Mouse (Mus musculus): ENCODE data around the gene Zfp598. TPM values are rescaled to one million over a fixed set of nuclear protein-coding genes. Genes with fewer than 3 reads are reported as not detected.

Zfp598 gene
- polyA plus RNA-seq, 1 experiment from 2014 or later, result 21.2 TPM

Other genes with a start within 250 kb of the Zfp598 start
- 209 and 215 TPM in 2 replicates for gene Eci1, start 243.0 kb upstream of the Zfp598 start, polyA plus RNA-seq (2016; fragmentation: Nextera tagmentation; extraction: Ambion mirVana)
- 2.3 and 2.4 TPM in 2 replicates for gene Dnase1l2, start 226.6 kb upstream of the Zfp598 start, polyA plus RNA-seq (2016; fragmentation: Nextera tagmentation; extraction: Ambion mirVana)
- 22.2 and 22.5 TPM in 2 replicates for gene E4f1, start 199.4 kb upstream of the Zfp598 start, polyA plus RNA-seq (2016; fragmentation: Nextera tagmentation; extraction: Ambion mirVana)
- 71.9 and 73.7 TPM in 2 replicates for gene Pgp, start 199.3 kb upstream of the Zfp598 start, polyA plus RNA-seq (2016; fragmentation: Nextera tagmentation; extraction: Ambion mirVana)
- not detected in 2 replicates for gene Bricd5, start 195.8 kb upstream of the Zfp598 start, polyA plus RNA-seq (2016; fragmentation: Nextera tagmentation; extraction: Ambion mirVana)
- 17.8 and 20.5 TPM in 2 replicates for gene Mlst8, start 190.6 kb upstream of the Zfp598 start, polyA plus RNA-seq (2016; fragmentation: Nextera tagmentation; extraction: Ambion mirVana)
- gene Caskin1, start 181.1 kb upstream of the Zfp598 start, polyA plus RNA-seq (2016; fragmentation: Nextera tagmentation; extraction: Ambion mirVana), result 0.64 and 0.77 TPM in 2 replicates
- 71.8 and 81.4 TPM in 2 replicates for gene Traf7, start 141.7 kb upstream of the Zfp598 start, polyA plus RNA-seq (2016; fragmentation: Nextera tagmentation; extraction: Ambion mirVana)
- gene Rab26, start 135.5 kb upstream of the Zfp598 start, polyA plus RNA-seq (2016; fragmentation: Nextera tagmentation; extraction: Ambion mirVana), result 1.2 TPM in 2 replicates
- gene Pkd1, start 119.9 kb upstream of the Zfp598 start, polyA plus RNA-seq (2016; fragmentation: Nextera tagmentation; extraction: Ambion mirVana), result 18.1 and 18.9 TPM in 2 replicates
- gene Tsc2, start 37.1 kb upstream of the Zfp598 start, polyA plus RNA-seq (2016; fragmentation: Nextera tagmentation; extraction: Ambion mirVana), result 66.5 and 74.6 TPM in 2 replicates
- 7.8 and 8.3 TPM in 2 replicates for gene Nthl1, start 37.0 kb upstream of the Zfp598 start, polyA plus RNA-seq (2016; fragmentation: Nextera tagmentation; extraction: Ambion mirVana)
- 56.6 and 59.7 TPM in 2 replicates for gene Slc9a3r2, start 19.4 kb upstream of the Zfp598 start, polyA plus RNA-seq (2016; fragmentation: Nextera tagmentation; extraction: Ambion mirVana)
- gene Npw, start 11.2 kb upstream of the Zfp598 start, polyA plus RNA-seq (2016; fragmentation: Nextera tagmentation; extraction: Ambion mirVana), result not detected in 2 replicates
- gene Syngr3, start 20.3 kb downstream of the Zfp598 start, polyA plus RNA-seq (2016; fragmentation: Nextera tagmentation; extraction: Ambion mirVana), result 0.68 and 1.0 TPM in 2 replicates
- gene Gfer, start 26.5 kb downstream of the Zfp598 start, polyA plus RNA-seq (2016; fragmentation: Nextera tagmentation; extraction: Ambion mirVana), result 34.0 and 37.8 TPM in 2 replicates
- gene Noxo1, start 26.5 kb downstream of the Zfp598 start, polyA plus RNA-seq (2016; fragmentation: Nextera tagmentation; extraction: Ambion mirVana), result 1.3 and 1.8 TPM in 2 replicates
- gene Tbl3, start 38.0 kb downstream of the Zfp598 start, polyA plus RNA-seq (2016; fragmentation: Nextera tagmentation; extraction: Ambion mirVana), result 45.9 and 49.5 TPM in 2 replicates
- not detected in 2 replicates for gene Rnf151, start 48.4 kb downstream of the Zfp598 start, polyA plus RNA-seq (2016; fragmentation: Nextera tagmentation; extraction: Ambion mirVana)
- 810 and 828 TPM in 2 replicates for gene Rps2, start 48.4 kb downstream of the Zfp598 start, polyA plus RNA-seq (2016; fragmentation: Nextera tagmentation; extraction: Ambion mirVana)
- gene Ndufb10, start 54.8 kb downstream of the Zfp598 start, polyA plus RNA-seq (2016; fragmentation: Nextera tagmentation; extraction: Ambion mirVana), result 351 and 363 TPM in 2 replicates
- gene Rpl3l, start 58.1 kb downstream of the Zfp598 start, polyA plus RNA-seq (2016; fragmentation: Nextera tagmentation; extraction: Ambion mirVana), result 0.34 and 0.76 TPM in 2 replicates
- gene Msrb1, start 67.0 kb downstream of the Zfp598 start, polyA plus RNA-seq (2016; fragmentation: Nextera tagmentation; extraction: Ambion mirVana), result 17.3 and 18.2 TPM in 2 replicates
- 0.72 TPM in 1 of 2 replicates, not detected in the other for gene Hs3st6, start 83.3 kb downstream of the Zfp598 start, polyA plus RNA-seq (2016; fragmentation: Nextera tagmentation; extraction: Ambion mirVana)
- gene Meiob, start 134.6 kb downstream of the Zfp598 start, polyA plus RNA-seq (2016; fragmentation: Nextera tagmentation; extraction: Ambion mirVana), result not detected in 2 replicates
- gene Hagh, start 170.5 kb downstream of the Zfp598 start, polyA plus RNA-seq (2016; fragmentation: Nextera tagmentation; extraction: Ambion mirVana), result 39.9 and 41.2 TPM in 2 replicates
- gene Fahd1, start 180.7 kb downstream of the Zfp598 start, polyA plus RNA-seq (2016; fragmentation: Nextera tagmentation; extraction: Ambion mirVana), result 36.5 TPM in 2 replicates
- gene Igfals, start 196.3 kb downstream of the Zfp598 start, polyA plus RNA-seq (2016; fragmentation: Nextera tagmentation; extraction: Ambion mirVana), result 0.12 and 0.24 TPM in 2 replicates
- 31.9 and 33.1 TPM in 2 replicates for gene Nubp2, start 216.7 kb downstream of the Zfp598 start, polyA plus RNA-seq (2016; fragmentation: Nextera tagmentation; extraction: Ambion mirVana)
- gene Spsb3, start 217.0 kb downstream of the Zfp598 start, polyA plus RNA-seq (2016; fragmentation: Nextera tagmentation; extraction: Ambion mirVana), result 25.7 and 28.3 TPM in 2 replicates
- gene Eme2, start 225.4 kb downstream of the Zfp598 start, polyA plus RNA-seq (2016; fragmentation: Nextera tagmentation; extraction: Ambion mirVana), result 25.4 and 27.2 TPM in 2 replicates
- 91.1 and 94.9 TPM in 2 replicates for gene Mrps34, start 225.4 kb downstream of the Zfp598 start, polyA plus RNA-seq (2016; fragmentation: Nextera tagmentation; extraction: Ambion mirVana)
- 34.5 and 36.5 TPM in 2 replicates for gene Nme3, start 226.8 kb downstream of the Zfp598 start, polyA plus RNA-seq (2016; fragmentation: Nextera tagmentation; extraction: Ambion mirVana)